Mouse (Mus musculus) Muller cell, postnatal 12 days (primary cell): ENCODE measurements around the gene Slc24a2.

Source experiments
- DNase-seq: peaks from one replicate; pipeline ENCODE4 v3.0.0-alpha.2; 2015; ENCODE audit errors: inconsistent ontology term

Gene Slc24a2

GRCm38 (mm10) chr4:87047131-87047530 lies 183.1 kb downstream of the Slc24a2 start:
- DNase-seq: peak; percentile 60

- no peak for DNase-seq
Observed at GRCm38 (mm10) chr4:87043296-87043695, 187.0 kb downstream of the Slc24a2 start.

GRCm38 (mm10) chr4:87041412-87041997 lies 188.8 kb downstream of the Slc24a2 start:
- DNase-seq: peak; percentile 62

- DNase-seq: peak; percentile 43
Observed at GRCm38 (mm10) chr4:87037592-87037991, 192.7 kb downstream of the Slc24a2 start.

GRCm38 (mm10) chr4:87036507-87036906 lies 193.8 kb downstream of the Slc24a2 start:
- DNase-seq: no peak

GRCm38 (mm10) chr4:87035701-87036100 lies 194.6 kb downstream of the Slc24a2 start:
- no peak for DNase-seq

- DNase-seq: no peak
Observed at GRCm38 (mm10) chr4:87032632-87033031, 197.6 kb downstream of the Slc24a2 start.

GRCm38 (mm10) chr4:87031076-87031475 lies 199.2 kb downstream of the Slc24a2 start:
- DNase-seq: no peak

- DNase-seq: peak; percentile 76
Observed at GRCm38 (mm10) chr4:87026311-87027151, 203.7 kb downstream of the Slc24a2 start.

- no peak for DNase-seq
Observed at GRCm38 (mm10) chr4:87024556-87024955, 205.7 kb downstream of the Slc24a2 start.

- no peak for DNase-seq
Observed at GRCm38 (mm10) chr4:87021542-87021941, 208.7 kb downstream of the Slc24a2 start.

GRCm38 (mm10) chr4:87019486-87020105 lies 210.7 kb downstream of the Slc24a2 start:
- DNase-seq: no peak

GRCm38 (mm10) chr4:87018073-87018997 lies 211.9 kb downstream of the Slc24a2 start:
- no peak for DNase-seq

GRCm38 (mm10) chr4:87017464-87017863 lies 212.8 kb downstream of the Slc24a2 start:
- no peak for DNase-seq

- no peak for DNase-seq
Observed at GRCm38 (mm10) chr4:87015746-87016145, 214.5 kb downstream of the Slc24a2 start.

- DNase-seq: no peak
Observed at GRCm38 (mm10) chr4:87013721-87014620, 216.3 kb downstream of the Slc24a2 start.

- DNase-seq: no peak
Observed at GRCm38 (mm10) chr4:86992470-86992869, 237.8 kb downstream of the Slc24a2 start.

GRCm38 (mm10) chr4:86989301-86989700 lies 241.0 kb downstream of the Slc24a2 start:
- DNase-seq: peak; percentile 24

GRCm38 (mm10) chr4:86987846-86988245 lies 242.4 kb downstream of the Slc24a2 start:
- DNase-seq: no peak

- no peak for DNase-seq
Observed at GRCm38 (mm10) chr4:86977272-86977671, 253.0 kb downstream of the Slc24a2 start.
